Mouse (Mus musculus) layer of hippocampus, adult 2 months (tissue): ENCODE data around the gene Mapk8. TPM values are rescaled to one million over a fixed set of nuclear protein-coding genes. Genes with fewer than 3 reads are reported as not detected.

ENCODE experiments used
- DNase-seq, 2 experiments: peaks; one replicate each; pipeline ENCODE4 v3.0.0; 2022; ENCODE audit warnings: low spot score in 2 of 2
- H3K27ac ChIP-seq: fragments of 200-600 bp; 2 replicates; pipeline ENCODE4 v1.8.1; 2022
- H3K4me3 ChIP-seq: fragments of 200-600 bp; 2 replicates; pipeline ENCODE4 v1.8.1; 2022; ENCODE audit warnings: mild to moderate bottlenecking
- CTCF ChIP-seq: fragments of 200-600 bp; conservative IDR thresholded peaks from 2 replicates; pipeline ENCODE4 v1.8.1; 2022; ENCODE audit warnings: antibody characterized with exemption, mild to moderate bottlenecking, moderate library complexity
- total RNA-seq, 2 experiments: library from RNA; stranded (reverse); gene quantifications; 2 replicates each; pipeline ENCODE4 v1.2.3; 2021

The Mapk8 gene
- total RNA-seq, 2 experiments from 2014 or later = 76.9 to 80.6 TPM

GRCm38 (mm10) chr14:33328369-33328768 lies 118.6 kb downstream of the Mapk8 start:
- H3K4me3 ChIP-seq = no peak overlapping the region
- peak; percentile 31 for TF ChIP-seq CTCF
- no peak for DNase-seq
- no peak overlapping the region for H3K27ac ChIP-seq

Other genes starting within 250 kb of the Mapk8 start
- 10 to 100 TPM in 1 of 2 experiments, 1 to 10 TPM in 1; 9.6 to 11.3 TPM for gene Arhgap22, start 233.1 kb downstream of the Mapk8 start, total RNA-seq
- gene Frmpd2, start 24.5 kb upstream of the Mapk8 start, total RNA-seq = under 1 TPM; 0.29 to 0.74 TPM
- gene Ptpn20, start 142.0 kb upstream of the Mapk8 start, total RNA-seq = under 1 TPM; 0.59 to 0.96 TPM